Mouse (Mus musculus): ENCODE results near the gene Msh2.

- TF ChIP-seq CTCF (conservative IDR thresholded peaks at IDR 0.05; ENCODE audit: low read length) (no peak), POU5F1 (IDR thresholded peaks at IDR 0.05; ENCODE audit: borderline replicate concordance, low read length) (no peak), NANOG (IDR thresholded peaks at IDR 0.05; ENCODE audit: borderline replicate concordance, low read length) (no peak)
These were observed 74.1 kb downstream of the Msh2 start for GRCm38 (mm10) chr17:87745926-87746888.

All from E14TG2a.4 (cell line).